Mouse (Mus musculus): ENCODE results near the gene Cdc42bpa.

Gene Cdc42bpa

GRCm38 (mm10) chr1:180191112-180191511 lies 230.8 kb downstream of the Cdc42bpa start:
- no peak for DNase-seq (ENCODE audit: low spot score in 2 of 2)

DNA sequence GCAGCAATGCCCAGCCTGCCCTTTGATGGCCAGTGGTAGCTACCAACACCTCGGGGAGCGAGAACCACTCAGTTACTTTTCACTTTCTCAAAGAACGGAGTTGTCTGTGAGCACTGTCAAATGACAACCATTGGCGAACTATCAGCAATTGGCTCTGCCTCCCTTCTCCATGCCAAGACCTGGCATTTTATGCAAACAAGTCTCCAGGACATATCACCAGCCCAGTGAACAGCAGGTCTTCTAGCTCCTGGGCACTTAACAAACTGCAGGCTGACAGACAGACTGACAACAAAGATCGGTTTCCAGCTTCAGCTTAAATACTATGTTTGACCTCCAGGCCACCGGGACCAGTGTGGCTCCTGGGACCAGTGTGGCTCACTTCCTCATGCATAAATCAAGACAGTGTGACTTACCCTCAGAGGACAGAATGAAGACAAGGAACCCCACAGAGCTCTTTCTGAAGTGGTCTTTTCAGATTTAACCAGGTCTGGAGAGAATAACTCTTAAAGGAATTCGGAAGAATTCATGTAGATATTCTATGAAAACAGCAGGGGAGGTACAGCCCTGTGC lies 231.5 kb downstream of the Cdc42bpa start:
- peak in 1 of 2 experiments; percentile 22 for DNase-seq (ENCODE audit: low spot score in 2 of 2)

DNA sequence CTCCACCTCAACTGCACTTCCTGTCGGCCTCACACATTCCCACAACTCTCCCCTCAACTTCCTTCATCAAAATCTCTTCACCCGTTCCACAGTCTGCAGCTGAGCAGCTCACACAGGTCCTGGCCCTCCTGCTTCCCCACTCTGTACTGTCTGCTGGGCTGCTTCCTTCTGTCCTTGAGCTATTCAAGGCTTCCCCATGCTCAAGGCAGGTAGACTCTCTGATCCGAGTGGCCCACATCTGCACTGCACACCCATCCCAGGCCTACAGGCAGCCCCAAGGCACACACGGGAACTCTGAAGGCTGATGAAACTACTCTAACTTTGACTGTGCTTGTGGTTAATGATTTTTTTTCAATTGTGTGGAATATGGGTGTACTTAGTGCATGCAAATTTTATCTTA lies 232.6 kb downstream of the Cdc42bpa start:
- no peak for DNase-seq (ENCODE audit: low spot score in 2 of 2)

- DNase-seq (ENCODE audit: low spot score in 2 of 2), result no peak
Measured at GRCm38 (mm10) chr1:180193391-180193935, 233.2 kb downstream of the Cdc42bpa start.

DNA sequence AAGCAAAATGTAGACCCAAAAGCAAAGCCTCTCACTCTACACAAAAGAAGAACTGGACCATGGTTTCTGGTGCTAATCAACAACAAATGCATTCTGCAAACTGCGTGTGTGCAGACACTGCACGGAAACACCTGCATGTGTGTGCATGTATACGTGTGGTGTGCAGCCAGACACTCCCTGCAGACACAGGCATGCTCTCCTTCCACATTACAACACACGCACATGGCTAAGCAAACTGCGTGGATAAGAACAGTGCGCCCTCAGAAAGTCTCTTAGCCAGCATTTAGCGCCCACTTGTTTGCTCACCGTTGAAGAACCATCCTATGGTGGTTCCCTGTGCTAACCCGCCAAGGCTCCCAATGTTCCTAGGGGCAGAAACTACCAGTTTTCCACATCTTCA lies 233.8 kb downstream of the Cdc42bpa start:
- DNase-seq (ENCODE audit: low spot score in 2 of 2), result no peak

DNA sequence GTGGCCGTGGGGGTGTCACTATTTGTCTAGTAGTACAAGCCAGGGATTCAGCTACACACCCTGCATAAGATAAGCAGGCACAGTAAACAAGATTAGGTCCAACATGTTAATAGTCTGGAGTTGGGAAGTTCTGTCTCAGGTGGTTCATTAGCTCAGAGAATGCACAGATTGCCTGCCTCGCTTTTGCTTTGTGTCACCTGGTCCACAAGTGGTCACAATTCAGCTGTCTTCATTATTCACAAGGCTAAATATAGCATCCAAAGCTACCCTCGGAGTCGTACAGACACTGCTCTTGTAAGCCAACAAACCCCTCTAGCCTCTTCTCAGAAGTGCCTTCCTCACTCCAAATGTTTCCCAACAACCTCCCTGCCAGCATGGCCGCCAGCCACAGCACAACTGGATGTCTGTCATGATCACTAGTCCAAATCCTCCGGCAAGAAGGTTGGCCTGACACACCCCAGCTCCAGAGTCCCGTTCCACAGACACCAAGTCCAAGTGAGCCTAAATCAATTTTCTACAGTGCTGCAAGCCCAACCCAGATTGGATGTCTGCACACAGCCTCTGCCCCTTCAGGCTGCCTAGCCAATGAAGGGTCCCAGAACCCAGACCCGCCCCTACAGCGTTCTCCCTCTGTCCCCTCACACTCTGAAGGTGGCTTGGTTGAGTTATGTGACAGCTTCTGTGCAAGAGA lies 234.7 kb downstream of the Cdc42bpa start:
- DNase-seq (ENCODE audit: low spot score in 2 of 2), result peak; percentile 47 to 60

DNA sequence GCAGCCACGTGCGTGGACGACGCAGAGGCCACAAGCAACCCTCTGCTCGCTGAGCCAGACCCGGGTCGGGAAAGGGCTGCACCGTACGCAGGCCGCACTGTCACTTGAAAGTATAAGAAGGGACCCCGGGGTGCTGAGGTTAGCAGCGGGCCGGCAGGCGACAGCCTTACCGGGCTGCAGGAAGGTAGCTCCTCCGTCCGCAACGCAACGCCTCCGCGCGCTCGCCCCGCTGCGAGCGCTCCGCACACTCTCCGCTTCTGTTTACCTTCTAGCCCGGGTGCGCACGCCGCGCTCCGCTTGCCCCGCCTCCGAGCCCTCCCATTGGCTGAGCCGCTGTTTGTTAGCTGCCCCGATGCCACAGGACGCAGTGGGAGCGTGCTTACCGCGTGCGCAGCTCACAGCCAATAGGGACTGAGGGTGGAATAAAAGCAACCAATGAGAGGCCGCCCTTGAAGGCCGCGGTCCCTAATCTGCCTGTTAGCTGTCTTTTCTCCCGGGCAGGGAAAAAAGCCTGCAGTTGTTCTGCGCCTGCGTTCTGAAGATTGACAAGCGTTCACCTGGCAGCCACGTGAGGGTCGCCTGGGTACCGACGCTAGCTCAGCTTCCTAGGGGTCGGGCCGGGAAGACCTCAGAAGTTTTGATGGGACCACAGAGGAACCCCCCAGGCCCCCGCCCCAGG lies 235.6 kb downstream of the Cdc42bpa start:
- peak; percentile 97 to 98 for DNase-seq (ENCODE audit: low spot score in 2 of 2)

DNA sequence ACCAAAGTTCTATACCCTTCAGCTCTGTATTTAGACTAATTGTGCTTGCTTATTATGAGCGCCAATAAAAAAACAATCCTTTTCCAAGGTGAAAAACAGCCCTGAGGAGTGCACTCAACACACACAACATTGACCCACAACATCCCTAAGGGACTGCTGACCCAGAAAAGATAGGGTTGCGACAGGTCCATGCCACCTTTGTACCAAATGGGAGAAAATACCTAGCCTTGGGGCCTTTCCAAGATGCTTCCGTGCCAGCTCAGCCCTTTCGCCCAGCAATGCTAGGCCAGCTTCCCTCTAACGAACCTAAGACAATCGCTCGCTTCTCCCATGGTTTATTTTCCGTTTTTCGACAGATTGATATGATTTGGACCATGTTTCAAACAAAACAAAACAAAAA lies 236.2 kb downstream of the Cdc42bpa start:
- DNase-seq (ENCODE audit: low spot score in 2 of 2), result no peak

- DNase-seq (ENCODE audit: low spot score in 2 of 2), result peak; percentile 38 to 46
Measured at GRCm38 (mm10) chr1:180197956-180198355, 237.7 kb downstream of the Cdc42bpa start.

DNA sequence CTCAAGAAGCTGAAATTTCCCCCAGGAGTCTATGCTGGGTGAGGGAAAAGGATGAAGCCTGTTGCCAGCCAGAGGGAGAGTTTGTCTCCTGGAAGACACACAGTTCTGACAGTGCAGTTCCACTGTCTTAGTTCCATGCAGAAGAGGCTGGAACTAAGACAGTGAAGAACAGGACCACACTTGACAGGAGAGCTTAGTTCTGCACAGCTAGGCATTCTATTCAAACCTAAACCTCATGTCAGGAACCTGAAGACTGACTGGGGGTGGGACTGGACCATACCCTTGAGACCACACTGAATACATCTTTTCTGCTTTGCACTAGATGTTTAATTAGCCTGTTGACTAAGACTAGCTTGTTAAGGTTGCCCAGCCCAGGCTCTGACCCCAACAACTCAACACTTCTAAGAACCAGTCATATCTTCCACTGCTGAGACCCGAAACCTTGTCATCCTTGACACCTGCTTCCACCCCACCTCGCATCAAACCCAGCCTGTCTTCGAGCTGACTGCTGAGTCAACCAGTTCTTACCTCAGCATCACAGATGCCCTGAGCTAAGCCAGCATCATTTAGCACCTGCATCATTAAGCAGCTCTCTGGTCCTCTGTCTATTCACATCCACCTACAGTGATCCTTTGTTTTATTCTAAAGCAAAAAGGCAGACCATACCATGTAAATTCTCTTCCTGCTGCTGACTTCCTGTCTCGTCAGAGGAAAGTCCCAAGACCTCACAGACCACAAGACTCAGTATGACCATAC lies 238.9 kb downstream of the Cdc42bpa start, which contains the start of gene Coq8a:
TSS of gene Coq8a (minus strand) at position 644 of the 756 bp plus-strand sequence.
- peak; percentile 73 to 78 for DNase-seq (ENCODE audit: low spot score in 2 of 2)

DNA sequence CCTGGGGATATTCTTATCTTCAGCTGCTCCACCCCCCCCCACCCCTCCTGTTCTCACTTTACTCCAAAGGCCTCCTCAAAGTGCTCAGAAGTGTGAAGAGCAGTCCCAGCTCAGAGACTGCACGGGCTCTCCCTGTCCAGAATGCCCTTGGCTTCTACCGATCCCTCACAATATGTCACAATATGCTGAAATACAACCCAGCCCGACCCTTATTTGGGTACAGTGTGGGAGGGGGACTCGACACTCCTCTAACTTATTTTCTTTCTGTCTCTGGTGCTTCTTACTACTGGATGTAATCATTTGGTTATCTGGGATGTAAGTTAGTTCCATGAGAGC lies 239.4 kb downstream of the Cdc42bpa start:
- no peak for DNase-seq (ENCODE audit: low spot score in 2 of 2)

- DNase-seq (ENCODE audit: low spot score in 2 of 2), result no peak
Measured at GRCm38 (mm10) chr1:180200722-180201121, 240.4 kb downstream of the Cdc42bpa start.

- DNase-seq (ENCODE audit: low spot score in 2 of 2), result no peak
Measured at GRCm38 (mm10) chr1:180208370-180208769, 248.1 kb downstream of the Cdc42bpa start.

- no peak for DNase-seq (ENCODE audit: low spot score in 2 of 2)
Measured at GRCm38 (mm10) chr1:180210031-180210432, 249.8 kb downstream of the Cdc42bpa start.

GRCm38 (mm10) chr1:180210781-180211271 lies 250.6 kb downstream of the Cdc42bpa start:
- no peak for DNase-seq (ENCODE audit: low spot score in 2 of 2)

DNA sequence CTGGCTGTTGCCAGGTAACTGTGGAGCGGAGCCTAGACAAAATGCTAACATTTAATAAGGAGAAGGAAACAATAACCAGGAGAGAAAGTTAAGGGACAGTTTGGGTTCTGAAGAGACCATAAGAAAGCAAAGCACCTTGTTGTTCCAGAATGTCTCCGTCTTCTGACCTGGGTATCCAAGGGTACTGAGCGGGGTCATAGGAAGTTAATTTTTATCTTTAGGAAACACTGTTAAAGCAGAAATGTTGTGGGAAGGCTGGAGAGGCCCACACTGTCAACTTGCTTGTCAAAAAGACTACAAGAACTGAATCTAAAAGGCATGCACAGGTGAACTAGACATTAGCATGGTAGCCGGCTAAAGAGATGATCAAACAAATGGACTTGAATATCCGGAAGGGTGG lies 252.6 kb downstream of the Cdc42bpa start:
- no peak for DNase-seq (ENCODE audit: low spot score in 2 of 2)

- peak; percentile 69 for DNase-seq (ENCODE audit: low spot score in 2 of 2)
Measured at GRCm38 (mm10) chr1:180215044-180215443, 254.8 kb downstream of the Cdc42bpa start.
